Mouse (Mus musculus) urinary bladder, adult 2 months (tissue): ENCODE data around the gene Ptpn7. TPM values are rescaled to one million over a fixed set of nuclear protein-coding genes. Genes with fewer than 3 reads are reported as not detected.
"Not testable (repeated sequence)": the region's sequence is repeated elsewhere in the genome, so short reads cannot be mapped to it uniquely, and the experiment has no call there.

Experiments used
- DNase-seq: peaks from one replicate; pipeline ENCODE4 v3.0.0; 2022; ENCODE audit warnings: low spot score
- polyA plus RNA-seq: library from polyadenylated mRNA; depleted of rRNA; stranded (reverse); fragments of >200 nt; gene quantifications from 2 replicates; pipeline ENCODE4 v1.2.3, GENCODE M21; 2012; rRNA removed

The Ptpn7 gene
- 2.6 and 2.7 TPM in 2 replicates for polyA plus RNA-seq

- no peak for DNase-seq
Observed at GRCm38 (mm10) chr1:135132473-135132872, at the start of gene Ptpn7. TSS of gene Ptpn7 (plus strand) at chr1:135132700.

DNA sequence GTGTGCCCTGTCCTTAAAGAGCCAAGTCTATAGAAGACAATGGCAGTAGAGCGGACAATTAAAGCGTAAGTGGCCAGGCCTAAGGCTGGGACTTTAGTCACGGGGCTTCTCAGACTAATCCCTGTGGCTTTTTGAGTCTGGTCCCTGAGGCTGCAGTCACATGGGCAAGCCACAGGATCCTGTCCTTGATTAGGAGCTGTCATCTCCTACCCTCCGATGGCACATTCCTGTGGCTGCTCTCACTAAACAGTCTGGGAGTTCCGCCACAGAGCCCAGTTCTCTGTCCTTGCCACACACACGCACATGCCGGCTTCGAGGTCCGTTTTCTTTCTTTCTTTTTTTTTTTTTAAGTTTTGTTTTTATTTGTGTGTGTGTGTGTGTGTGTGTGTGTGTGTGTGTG is 49.0 kb upstream of the Ptpn7 start:
- DNase-seq = no peak

DNA sequence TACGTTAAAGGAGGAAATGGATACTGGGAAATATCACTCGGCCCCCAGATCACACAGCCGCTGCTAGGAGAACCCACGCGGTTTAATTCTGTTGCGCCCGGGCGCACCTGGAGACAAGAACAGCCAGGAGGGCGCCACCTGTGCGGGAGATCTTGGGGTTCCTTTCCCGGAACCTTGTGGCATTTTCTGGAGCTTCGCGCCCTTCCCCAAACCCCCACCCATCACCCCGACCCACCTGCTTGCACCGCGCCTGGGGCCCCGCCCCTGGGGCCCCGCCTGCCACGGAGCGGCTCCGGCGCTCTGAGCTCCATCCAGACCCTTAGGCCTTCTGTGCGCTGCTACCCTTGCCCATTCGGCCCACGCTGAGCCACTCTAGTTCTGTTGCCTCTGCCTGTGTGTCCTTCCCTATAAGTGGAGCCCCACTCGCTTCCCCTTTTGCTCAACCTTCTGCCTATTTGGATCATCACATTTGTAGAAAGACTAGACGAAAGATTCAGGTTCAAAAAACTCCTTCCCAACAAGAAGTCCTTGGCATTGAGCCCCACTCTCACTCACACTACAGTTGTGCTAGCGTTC is 47.1 kb upstream of the Ptpn7 start:
- no peak for DNase-seq

- no peak for DNase-seq
Observed at GRCm38 (mm10) chr1:135086015-135086414, 46.5 kb upstream of the Ptpn7 start.

DNA sequence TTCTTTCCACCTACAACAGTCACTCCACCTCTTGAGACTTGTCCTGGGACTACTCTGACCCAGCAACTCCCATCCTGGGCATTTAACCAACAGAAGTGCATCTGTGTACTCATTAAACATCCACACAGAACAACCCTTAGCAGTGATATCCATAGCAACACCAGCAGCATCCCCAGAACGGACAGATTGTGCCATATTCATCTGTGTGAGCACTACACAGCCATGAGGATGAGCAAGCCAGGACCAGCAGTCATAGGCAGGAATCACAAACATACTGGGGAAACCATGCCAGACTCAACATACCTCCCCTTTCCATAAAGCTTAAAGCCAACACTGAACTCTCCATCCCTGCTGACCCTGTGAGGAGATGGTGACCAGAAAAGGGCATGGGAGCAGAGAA is 45.1 kb upstream of the Ptpn7 start:
- no peak for DNase-seq

- DNase-seq = no peak
Observed at GRCm38 (mm10) chr1:135089626-135090025, 42.9 kb upstream of the Ptpn7 start.

DNA sequence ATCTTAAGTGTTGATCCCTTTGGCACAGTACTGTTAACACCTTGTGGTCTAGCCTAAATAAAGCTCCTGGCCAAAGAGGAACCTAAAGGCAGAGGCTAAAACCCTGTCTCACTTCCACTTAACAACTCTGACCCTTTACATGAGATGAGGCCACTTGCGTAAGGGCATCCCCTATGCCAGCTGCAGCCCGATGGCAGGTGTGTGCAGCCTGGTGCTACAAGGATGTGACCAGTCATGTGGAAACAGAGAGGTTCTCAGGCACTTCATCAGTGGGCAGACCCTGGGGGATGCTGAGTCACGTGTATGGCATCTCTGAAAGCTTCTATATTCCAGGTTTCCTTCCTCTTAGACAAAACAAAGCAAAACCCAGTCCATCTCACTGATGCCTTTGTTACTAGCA is 41.6 kb upstream of the Ptpn7 start:
- no peak for DNase-seq

GRCm38 (mm10) chr1:135094723-135095122 is 37.8 kb upstream of the Ptpn7 start:
- no peak for DNase-seq

DNA sequence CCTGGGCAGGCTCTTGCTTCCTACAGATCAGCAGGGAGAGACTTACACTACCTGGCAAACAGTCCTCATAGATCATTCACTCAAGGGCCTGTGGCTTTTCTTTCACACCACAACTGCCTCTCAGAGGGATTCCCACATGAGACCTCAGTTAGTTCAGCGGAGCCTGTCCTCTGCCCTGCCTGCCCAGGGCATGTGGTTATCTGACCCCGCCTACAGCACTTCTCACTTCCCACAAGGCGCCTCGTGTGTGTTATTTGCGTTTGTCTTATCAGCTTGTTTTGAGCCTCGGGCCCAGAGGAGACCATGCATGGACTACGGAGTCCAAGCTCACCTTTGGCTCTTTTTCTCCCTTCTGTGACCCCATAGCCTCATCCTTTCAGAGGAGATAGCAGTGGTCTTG is 37.3 kb upstream of the Ptpn7 start:
- DNase-seq = no peak

- DNase-seq = no peak
Observed at GRCm38 (mm10) chr1:135096312-135096711, 36.2 kb upstream of the Ptpn7 start.

GRCm38 (mm10) chr1:135097441-135097840 is 35.1 kb upstream of the Ptpn7 start:
- DNase-seq = no peak

GRCm38 (mm10) chr1:135098441-135098840 is 34.1 kb upstream of the Ptpn7 start:
- no peak for DNase-seq

GRCm38 (mm10) chr1:135100400-135100799 is 32.1 kb upstream of the Ptpn7 start:
- DNase-seq = no peak

- no peak for DNase-seq
Observed at GRCm38 (mm10) chr1:135105124-135105523, 27.4 kb upstream of the Ptpn7 start, which contains the start of gene Lgr6. TSS of gene Lgr6 (minus strand) at chr1:135105276.

GRCm38 (mm10) chr1:135105951-135106350 is 26.5 kb upstream of the Ptpn7 start:
- peak; percentile 45 for DNase-seq

GRCm38 (mm10) chr1:135108611-135109010 is 23.9 kb upstream of the Ptpn7 start:
- no peak for DNase-seq

- no peak for DNase-seq
Observed at GRCm38 (mm10) chr1:135110075-135110474, 22.4 kb upstream of the Ptpn7 start.

DNA sequence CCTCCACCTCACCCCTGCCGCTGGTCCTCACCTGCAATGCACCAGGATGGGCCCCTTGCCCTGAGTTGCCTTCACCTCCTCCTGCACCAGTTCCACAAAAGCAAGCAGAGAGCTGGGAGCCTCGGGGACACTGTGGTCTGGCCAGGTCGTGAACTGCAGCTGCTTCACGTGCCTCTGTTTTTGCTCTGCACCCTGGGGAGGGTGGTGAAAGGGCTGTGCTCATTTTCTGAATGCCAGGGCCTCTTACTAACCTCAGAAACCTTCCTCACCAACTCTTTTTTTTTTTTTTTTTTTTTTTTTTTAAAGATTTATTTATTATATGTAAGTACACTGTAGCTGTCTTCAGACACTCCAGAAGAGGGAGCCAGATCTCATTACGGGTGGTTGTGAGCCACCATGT is 21.2 kb upstream of the Ptpn7 start:
- DNase-seq = not testable (repeated sequence)

DNA sequence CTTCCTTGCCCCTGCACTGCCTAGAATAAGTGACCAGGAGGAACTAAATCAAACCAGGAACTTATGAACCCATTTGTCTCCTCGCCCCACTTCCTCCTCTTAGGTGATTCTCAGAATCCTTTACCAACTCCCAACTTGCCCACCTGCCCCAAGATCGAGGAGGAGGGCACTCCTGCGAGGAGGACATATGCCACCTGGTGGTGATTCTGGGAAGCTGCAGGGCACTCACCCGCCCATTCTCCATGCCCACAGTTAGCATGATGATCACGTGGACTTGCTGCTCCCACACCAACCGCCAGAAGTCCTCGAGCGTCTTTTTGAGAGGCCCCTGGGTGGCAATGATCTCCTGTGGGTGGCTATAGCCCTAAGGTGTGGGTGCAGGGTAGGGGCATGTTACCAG is 19.8 kb upstream of the Ptpn7 start:
- DNase-seq = no peak

GRCm38 (mm10) chr1:135124573-135125363 is 7.7 kb upstream of the Ptpn7 start:
- no peak for DNase-seq

DNA sequence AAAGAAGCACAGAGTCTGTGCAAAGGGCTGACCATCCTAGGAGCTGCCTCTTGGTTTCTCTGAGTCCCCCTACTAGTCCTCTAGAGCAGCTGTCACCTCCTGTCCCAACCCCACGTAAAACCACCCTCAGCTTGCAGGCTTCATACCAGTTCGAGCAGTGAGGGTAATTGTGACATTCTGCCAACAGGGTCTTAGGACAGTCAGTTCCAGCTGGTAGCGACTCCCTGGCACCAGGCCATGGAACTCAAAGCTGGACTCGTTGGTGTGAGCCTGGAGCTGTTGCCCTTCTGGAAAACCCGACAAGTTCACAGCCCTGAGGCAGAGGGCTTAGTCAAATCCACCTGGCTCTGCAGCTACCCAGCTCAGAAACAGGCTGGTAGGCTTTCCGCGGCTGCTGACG is 6.5 kb upstream of the Ptpn7 start:
- DNase-seq = no peak

DNA sequence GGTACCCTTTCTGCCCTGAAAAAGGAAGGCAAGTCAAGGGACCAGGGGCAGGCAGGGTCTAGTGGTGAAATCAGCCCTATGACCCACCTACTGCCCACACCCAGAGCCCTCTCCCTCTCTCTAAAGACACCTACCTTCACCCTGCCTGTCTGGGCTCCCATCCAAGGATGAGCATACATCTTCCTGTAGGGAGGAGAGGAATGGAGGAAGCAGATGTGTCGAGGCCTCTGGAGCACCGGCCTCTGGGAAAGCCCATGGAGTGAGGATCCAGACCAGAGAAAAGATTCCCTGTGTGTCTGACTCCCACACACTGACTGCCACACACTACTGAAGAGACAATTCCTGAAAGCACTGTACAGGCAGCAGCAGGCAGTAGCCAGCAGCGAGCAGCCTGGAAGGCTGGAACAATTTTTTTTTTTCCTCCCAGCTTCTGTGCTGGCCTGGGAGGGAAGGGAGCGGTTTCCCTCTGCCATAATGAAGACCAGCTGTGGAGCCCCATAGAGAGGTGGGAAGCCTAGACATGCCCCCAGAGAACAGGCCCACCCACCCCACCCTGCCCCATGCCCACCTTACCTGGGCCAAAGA is 6.0 kb upstream of the Ptpn7 start:
- DNase-seq = no peak

- DNase-seq = no peak
Observed at GRCm38 (mm10) chr1:135128011-135128441, 4.5 kb upstream of the Ptpn7 start.
